Mouse (Mus musculus) liver, embryonic 14.5 days (tissue): ENCODE measurements around the gene Magt1. TPM values are rescaled to one million over a fixed set of nuclear protein-coding genes. Genes with fewer than 3 reads are reported as not detected.
"Not testable (repeated sequence)": the region's sequence is repeated elsewhere in the genome, so short reads cannot be mapped to it uniquely, and the experiment has no call there.

Experiments used
- ATAC-seq: fragments of 200-750 bp; cut with Nextera tagmentation; 2 replicates; pipeline ENCODE4 v1.8.0; 2017; ENCODE audit warnings: moderate number of reproducible peaks, mild to moderate bottlenecking, moderate library complexity; ENCODE audit not compliant: insufficient read depth
- DNase-seq, 3 experiments: peaks; one replicate each; pipeline ENCODE4 v3.0.0-alpha.2; 2012 to 2013; ENCODE audit warnings: low read depth in 3 of 3, low spot score in 3 of 3
- H3K27ac ChIP-seq: fragments of 300-500 bp; sonication (generic); 2 replicates; pipeline ENCODE4 v1.5.1; 2014; ENCODE audit warnings: moderate library complexity, mild to moderate bottlenecking, control low read depth, inconsistent platforms
- H3K27me3 ChIP-seq: fragments of 300-500 bp; sonication (generic); 2 replicates; pipeline ENCODE4 v1.6.1; 2014; ENCODE audit warnings: mild to moderate bottlenecking, low read length, moderate library complexity; ENCODE audit not compliant: control insufficient read depth, insufficient read depth
- H3K36me3 ChIP-seq: fragments of 300-500 bp; sonication (generic); replicated peaks from 2 replicates; pipeline ENCODE4 v1.6.1; 2014; ENCODE audit warnings: low read depth; ENCODE audit not compliant: control insufficient read depth, insufficient read depth
- H3K4me1 ChIP-seq, 2 experiments: fragments of 200-500 bp in 1 of 2; fragments of 300-500 bp in 1 of 2; sonication (generic) in 1 of 2; replicated peaks; 2 replicates each; pipeline ENCODE4 v1.6.1; 2012 to 2014; ENCODE audit warnings: antibody characterized with exemption in 1 of 2, inconsistent platforms in 1 of 2, low read length in 1 of 2; ENCODE audit not compliant: control insufficient read depth in 2 of 2, insufficient read depth in 2 of 2
- H3K4me2 ChIP-seq: fragments of 300-500 bp; sonication (generic); 2 replicates; pipeline ENCODE4 v1.6.1; 2014; ENCODE audit warnings: low read depth, mild to moderate bottlenecking, control low read depth, moderate library complexity
- H3K4me3 ChIP-seq, 2 experiments: fragments of 200-500 bp in 1 of 2; fragments of 300-500 bp in 1 of 2; sonication (generic) in 1 of 2; 2 replicates each; pipeline ENCODE4 v1.5.1; 2012 to 2014; ENCODE audit warnings: low read depth in 2 of 2, low read length in 2 of 2, mild to moderate bottlenecking in 2 of 2, control low read depth in 1 of 2, inconsistent platforms in 1 of 2, moderate library complexity in 1 of 2; ENCODE audit not compliant: insufficient read depth in 1 of 2
- H3K9ac ChIP-seq: fragments of 300-500 bp; sonication (generic); replicated peaks from 2 replicates; pipeline ENCODE4 v1.6.1; 2014; ENCODE audit warnings: mild to moderate bottlenecking, control low read depth, moderate library complexity
- H3K9me3 ChIP-seq: fragments of 300-500 bp; sonication (generic); 2 replicates; pipeline ENCODE4 v1.6.1; 2016; ENCODE audit warnings: low read length, mixed read lengths; ENCODE audit not compliant: control insufficient read depth
- CTCF ChIP-seq: IDR thresholded peaks from 2 replicates; pipeline ENCODE4 v1.5.1; 2016; ENCODE audit warnings: antibody characterized with exemption, low read depth, control low read depth
- EP300 ChIP-seq: IDR thresholded peaks from 2 replicates; pipeline ENCODE4 v1.6.1; 2016; ENCODE audit warnings: antibody characterized with exemption, low read depth
- WGBS: fragments of 180-500 bp; shearing (Covaris S2); extraction: QIAGEN DNeasy Blood & Tissue Kit; methylation state at CpG from one replicate; pipeline ENCODE4 v1.1.7; 2014; ENCODE audit not compliant: insufficient replicate concordance; 5-methylcytosine and 5-hydroxymethylcytosine counted together
- polyA plus RNA-seq, 2 experiments: library from polyadenylated mRNA; depleted of rRNA in 1 of 2; stranded (reverse) in 1 of 2; unstranded in 1 of 2; fragments of >200 nt; fragmentation: Nextera tagmentation in 1 of 2; extraction: Ambion mirVana in 1 of 2; gene quantifications; 2 replicates each; pipeline versions ENCODE4 v1.2.1 to v1.2.3; 2012 to 2014

The Magt1 gene
- polyA plus RNA-seq, 2 experiments = 9.2 to 23.8 TPM

DNA sequence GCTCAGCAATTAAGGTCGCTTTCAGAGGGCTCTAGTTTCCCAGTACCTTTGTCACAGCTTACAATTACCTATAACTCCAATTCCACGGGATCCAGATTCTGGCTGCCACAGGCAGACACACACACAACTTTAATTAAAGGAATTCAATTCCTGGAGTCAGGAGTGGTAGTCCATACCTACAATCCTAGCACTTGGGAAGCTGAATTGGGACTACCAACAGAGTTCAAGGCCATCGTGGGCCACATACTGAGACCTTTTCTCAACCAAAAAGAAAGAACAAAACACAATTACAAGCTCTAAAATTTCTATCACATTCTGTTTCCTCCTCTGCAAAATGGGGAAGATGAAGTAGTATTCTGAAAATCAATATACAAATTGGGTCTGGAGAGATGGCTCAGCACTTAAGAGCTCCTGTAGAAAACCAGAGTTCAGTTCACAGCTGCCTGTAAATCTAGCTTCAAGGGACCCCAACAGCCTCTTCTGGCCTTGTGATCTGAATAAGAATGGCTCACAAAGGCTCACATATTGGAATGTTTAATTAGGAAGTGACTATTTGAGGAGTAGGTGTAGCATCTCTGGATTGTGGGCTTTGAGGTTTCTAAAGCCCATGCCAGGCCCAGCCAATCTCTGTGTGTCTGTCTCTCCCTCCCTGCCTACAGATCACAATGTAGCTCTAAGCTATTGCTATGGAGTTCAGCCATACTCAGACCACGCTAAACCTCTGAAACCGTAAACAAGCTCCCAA is 87.2 kb downstream of the Magt1 start:
- Histone ChIP-seq H3K27me3 (no peaks in the 10 kb centered on the region), H3K9ac (no peak overlapping the region), H3K4me2 (no peak overlapping the region), H3K4me3 (no peak overlapping the region), H3K9me3 (no peaks in the 10 kb centered on the region), H3K36me3 (no peaks in the 10 kb centered on the region), H3K27ac (no peak overlapping the region), H3K4me1 (peaks cover 0 to 11% of the 10 kb centered on the region in 2 experiments; a peak in 2 of 4 replicates)
- ATAC-seq = no peak
- no peak for TF ChIP-seq EP300
- no peak for TF ChIP-seq CTCF
- WGBS = 77% methylated on average over 5 of the region's 5 CpGs
- no peak for DNase-seq

DNA sequence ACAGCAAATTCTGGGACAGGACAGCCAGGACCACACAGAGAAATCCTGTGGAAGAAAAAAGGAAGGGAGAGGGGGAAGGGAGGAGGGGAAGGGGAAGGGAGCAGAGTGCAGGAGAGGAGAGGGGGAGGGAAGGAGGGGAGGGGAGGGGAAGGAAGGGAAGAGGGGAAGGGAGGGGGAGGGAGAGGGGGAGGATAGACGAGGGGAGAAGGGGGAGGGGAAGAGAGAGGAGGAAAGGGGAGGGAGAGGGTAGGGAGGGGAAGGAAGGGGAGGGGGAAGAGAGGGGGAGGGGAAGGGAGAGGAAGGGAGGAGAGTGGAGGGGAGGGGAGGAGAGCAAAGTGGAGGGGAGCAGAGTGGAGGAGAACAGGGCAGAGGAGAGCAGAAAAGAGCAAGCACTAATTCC is 87.8 kb downstream of the Magt1 start:
- no CpG with 5 or more reads among the region's 1 CpGs for WGBS
- Histone ChIP-seq H3K27ac (no peak overlapping the region), H3K4me1 (peaks cover 0 to 9% of the 10 kb centered on the region in 2 experiments; a peak in 2 of 4 replicates), H3K9me3 (no peaks in the 10 kb centered on the region), H3K4me2 (no peak overlapping the region), H3K9ac (no peak overlapping the region), H3K36me3 (no peaks in the 10 kb centered on the region), H3K27me3 (no peaks in the 10 kb centered on the region), H3K4me3 (no peak overlapping the region)
- DNase-seq = no peak
- TF ChIP-seq CTCF (no peak), EP300 (no peak)
- ATAC-seq = no peak

DNA sequence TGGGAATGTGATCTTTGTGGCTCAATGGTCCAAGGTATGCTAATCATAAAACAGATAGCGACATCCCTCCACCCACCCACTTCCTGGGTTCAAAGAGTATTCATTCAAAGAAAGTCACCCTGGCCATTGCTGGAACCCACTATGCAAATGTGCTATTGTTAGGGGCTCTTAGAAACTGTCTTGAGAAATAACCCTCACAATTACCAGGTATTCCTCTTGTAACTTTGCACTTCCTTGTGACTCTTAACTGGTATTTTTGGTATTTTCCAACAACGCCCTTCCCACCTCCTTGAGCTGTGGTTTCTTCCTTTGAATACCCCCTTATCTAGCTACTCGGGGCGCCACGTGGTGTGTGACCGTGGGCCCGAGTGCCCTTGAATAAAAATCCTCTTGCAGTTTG is 88.7 kb downstream of the Magt1 start:
- H3K27me3 ChIP-seq, H3K9me3 ChIP-seq, H3K4me2 ChIP-seq, H3K4me1 ChIP-seq, H3K4me3 ChIP-seq, DNase-seq, H3K9ac ChIP-seq, ATAC-seq, H3K36me3 ChIP-seq, H3K27ac ChIP-seq: not testable (repeated sequence)
- 60% methylated on average over 7 of the region's 7 CpGs for WGBS

DNA sequence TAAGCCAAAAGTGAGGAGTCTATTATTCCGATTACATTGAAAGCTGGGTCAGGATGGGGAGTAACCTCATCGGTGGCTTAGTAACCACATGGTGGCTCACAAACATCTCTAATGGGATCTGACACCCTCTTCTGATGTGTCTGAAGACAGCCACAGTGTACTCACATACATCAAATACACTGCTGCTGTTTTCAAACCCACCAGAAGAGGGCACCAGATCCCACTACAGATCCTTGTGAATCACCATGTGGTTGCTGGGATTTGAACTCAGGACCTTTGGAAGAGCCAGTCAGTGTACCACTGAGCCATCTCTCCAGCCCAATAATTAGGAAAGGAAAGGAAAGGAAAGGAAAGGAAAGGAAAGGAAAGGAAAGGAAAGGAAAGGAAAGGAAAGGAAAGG is 90.3 kb downstream of the Magt1 start:
- no peak for DNase-seq
- Histone ChIP-seq H3K9me3 (no peaks in the 10 kb centered on the region), H3K4me2 (no peak overlapping the region), H3K27me3 (no peaks in the 10 kb centered on the region), H3K27ac (no peak overlapping the region), H3K4me3 (no peak overlapping the region), H3K9ac (no peak overlapping the region), H3K4me1 (peaks cover 0 to 3% of the 10 kb centered on the region in 2 experiments; a peak in 2 of 4 replicates), H3K36me3 (no peaks in the 10 kb centered on the region)
- TF ChIP-seq EP300 = no peak
- TF ChIP-seq CTCF = peak; percentile 66
- ATAC-seq = no peak
- WGBS = 86% methylated on average over 2 of the region's 2 CpGs

Other genes starting within 250 kb of the Magt1 start
- not detected in 2 replicates for gene Fgf16, start 247.6 kb downstream of the Magt1 start, polyA plus RNA-seq (2012; rRNA removed)
- gene Fgf16, start 247.6 kb downstream of the Magt1 start, polyA plus RNA-seq (2014; fragmentation: Nextera tagmentation; extraction: Ambion mirVana) = not detected in 2 replicates
- gene Atrx, start 82.5 kb downstream of the Magt1 start, polyA plus RNA-seq (2012; rRNA removed) = 13.3 and 16.7 TPM in 2 replicates
- 27.4 and 30.1 TPM in 2 replicates for gene Atrx, start 82.5 kb downstream of the Magt1 start, polyA plus RNA-seq (2014; fragmentation: Nextera tagmentation; extraction: Ambion mirVana)
- 222 and 281 TPM in 2 replicates for gene Cox7b, start 3.8 kb upstream of the Magt1 start, polyA plus RNA-seq (2012; rRNA removed)
- gene Cox7b, start 3.8 kb upstream of the Magt1 start, polyA plus RNA-seq (2014; fragmentation: Nextera tagmentation; extraction: Ambion mirVana) = 395 and 431 TPM in 2 replicates
- gene Atp7a, start 15.4 kb upstream of the Magt1 start, polyA plus RNA-seq (2012; rRNA removed) = 1.6 and 2.3 TPM in 2 replicates
- 7.5 and 7.8 TPM in 2 replicates for gene Atp7a, start 15.4 kb upstream of the Magt1 start, polyA plus RNA-seq (2014; fragmentation: Nextera tagmentation; extraction: Ambion mirVana)
- 0.28 and 0.51 TPM in 2 replicates for gene Tlr13, start 131.3 kb upstream of the Magt1 start, polyA plus RNA-seq (2012; rRNA removed)
- gene Tlr13, start 131.3 kb upstream of the Magt1 start, polyA plus RNA-seq (2014; fragmentation: Nextera tagmentation; extraction: Ambion mirVana) = 0.57 and 1.4 TPM in 2 replicates
- gene Pgk1, start 175.2 kb upstream of the Magt1 start, polyA plus RNA-seq (2012; rRNA removed) = 99.2 and 148 TPM in 2 replicates
- 133 and 153 TPM in 2 replicates for gene Pgk1, start 175.2 kb upstream of the Magt1 start, polyA plus RNA-seq (2014; fragmentation: Nextera tagmentation; extraction: Ambion mirVana)
- gene Taf9b, start 209.3 kb upstream of the Magt1 start, polyA plus RNA-seq (2012; rRNA removed) = 2.7 and 3.3 TPM in 2 replicates
- gene Taf9b, start 209.3 kb upstream of the Magt1 start, polyA plus RNA-seq (2014; fragmentation: Nextera tagmentation; extraction: Ambion mirVana) = 7.5 and 8.1 TPM in 2 replicates
- gene Fnd3c2, start 243.5 kb upstream of the Magt1 start, polyA plus RNA-seq (2012; rRNA removed) = not detected in 2 replicates
- not detected in 2 replicates for gene Fnd3c2, start 243.5 kb upstream of the Magt1 start, polyA plus RNA-seq (2014; fragmentation: Nextera tagmentation; extraction: Ambion mirVana)